Mouse (Mus musculus): ENCODE data around the gene Arr3. TPM values are rescaled to one million over a fixed set of nuclear protein-coding genes. Genes with fewer than 3 reads are reported as not detected.

Gene Arr3
- polyA plus RNA-seq, 1 experiment: not detected

DNA sequence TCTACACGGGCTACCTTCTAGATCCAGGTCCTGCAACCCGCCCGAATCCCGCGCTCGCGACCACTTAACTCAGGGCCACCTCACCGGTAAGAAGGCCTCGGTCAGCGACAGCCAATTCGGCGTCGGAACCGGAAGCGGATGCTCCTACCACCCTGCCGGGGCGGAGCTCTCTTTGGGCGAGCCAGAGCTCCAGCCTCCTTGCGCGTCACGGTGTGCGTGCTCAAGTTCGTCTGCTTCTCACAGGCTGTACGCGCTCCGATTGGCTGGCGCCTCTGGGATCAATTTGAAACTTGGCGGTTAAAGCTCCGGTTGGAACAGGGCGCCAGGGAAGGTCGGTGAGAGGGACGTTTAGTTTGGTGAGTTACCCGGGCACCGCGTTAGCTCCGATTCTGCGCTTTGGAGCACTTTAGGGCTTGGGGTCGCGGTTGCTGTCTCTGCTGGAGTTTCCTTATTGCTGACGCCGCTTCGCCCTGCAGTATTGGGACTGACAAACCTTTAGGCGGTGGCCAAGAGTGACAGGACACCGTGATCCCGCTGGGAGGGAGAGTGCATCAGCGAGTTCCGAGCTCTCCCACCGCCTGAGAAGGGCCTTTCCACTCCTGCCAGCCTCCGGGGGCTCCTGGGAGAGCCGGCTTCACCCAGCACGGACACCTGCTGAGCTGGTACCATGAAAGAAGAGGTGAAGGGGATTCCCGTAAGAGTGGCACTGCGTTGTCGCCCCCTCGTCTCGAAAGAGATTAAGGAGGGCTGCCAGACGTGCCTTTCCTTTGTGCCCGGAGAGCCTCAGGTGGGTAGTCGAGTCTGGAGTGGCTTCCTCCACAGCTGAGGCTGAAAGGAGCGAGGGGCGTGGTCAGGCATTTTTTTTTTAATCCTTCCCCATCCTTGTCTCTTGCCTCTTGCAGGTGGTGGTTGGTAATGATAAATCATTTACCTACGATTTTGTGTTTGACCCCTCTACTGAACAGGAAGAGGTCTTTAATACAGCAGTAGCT, 20.8 kb downstream of the Arr3 start, which contains the start of gene Pdzd11:
Pdzd11 (minus strand) TSS at position 767 of the 992 bp plus-strand sequence.
- peak within 1 kb of the TSS; percentile 83 for H3ac ChIP-seq (ENCODE audit: control insufficient read depth, insufficient read length, low read depth)
- peaks cover 17% of the 10 kb centered on the region for H3K36me3 ChIP-seq (ENCODE audit: control insufficient read depth, insufficient read depth)
- H3K79me2 ChIP-seq (ENCODE audit: control insufficient read depth, insufficient read depth): peaks cover 54% of the 10 kb centered on the region
- TF ChIP-seq MYOG (IDR thresholded peaks at IDR 0.05; ENCODE audit: control insufficient read depth, extremely low read depth, insufficient read length) (no peak), MAX (IDR thresholded peaks at IDR 0.05) (peak; percentile 43), CEBPB (IDR thresholded peaks at IDR 0.05; ENCODE audit: low read depth) (no peak)
- H3K27me3 ChIP-seq (ENCODE audit: control insufficient read depth, insufficient read depth, insufficient read length): no peaks in the 10 kb centered on the region
- H3K79me3 ChIP-seq (ENCODE audit: low read depth): peaks cover 41% of the 10 kb centered on the region
- H3K4me3 ChIP-seq (ENCODE audit: insufficient read depth, poor library complexity, severe bottlenecking): peak within 1 kb of the TSS; percentile 60

DNA sequence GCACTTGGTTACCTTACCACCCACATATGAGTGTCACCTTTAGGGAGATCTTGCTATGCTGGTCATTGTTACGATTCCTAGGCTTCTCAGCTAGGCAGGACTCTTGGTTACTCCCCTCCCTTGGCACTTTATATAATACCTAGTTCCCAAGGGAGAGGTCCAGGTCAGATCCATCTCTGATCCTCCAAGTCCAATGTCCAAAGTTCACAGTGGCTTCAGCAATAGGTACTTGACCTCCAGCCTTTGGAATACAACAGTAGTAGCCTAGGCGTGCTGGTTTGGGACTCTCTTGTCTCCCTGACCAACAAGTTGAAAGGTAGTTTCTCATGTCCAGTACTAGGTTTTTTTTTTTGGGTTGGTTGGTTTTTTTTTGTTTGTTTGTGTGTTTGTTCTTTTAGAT, 23.8 kb downstream of the Arr3 start:
- H3K36me3 ChIP-seq (ENCODE audit: control insufficient read depth, insufficient read depth): peaks cover 13% of the 10 kb centered on the region
- no peak overlapping the region for H3K4me3 ChIP-seq (ENCODE audit: insufficient read depth, poor library complexity, severe bottlenecking)
- H3K27me3 ChIP-seq (ENCODE audit: control insufficient read depth, insufficient read depth, insufficient read length): no peaks in the 10 kb centered on the region
- H3K79me3 ChIP-seq (ENCODE audit: low read depth): peaks cover 50% of the 10 kb centered on the region
- TF ChIP-seq MYOG (IDR thresholded peaks at IDR 0.05; ENCODE audit: control insufficient read depth, extremely low read depth, insufficient read length): no peak
- TF ChIP-seq CTCF (IDR thresholded peaks at IDR 0.05; ENCODE audit: control insufficient read depth, insufficient read depth, insufficient read length): no peak
- TF ChIP-seq CEBPB (IDR thresholded peaks at IDR 0.05; ENCODE audit: low read depth): no peak
- TF ChIP-seq MAX (IDR thresholded peaks at IDR 0.05): no peak
- TF ChIP-seq MYOD1 (IDR thresholded peaks at IDR 0.05; ENCODE audit: control insufficient read depth, insufficient read length, low read depth): no peak
- no peak for TF ChIP-seq USF1 (IDR thresholded peaks at IDR 0.05; ENCODE audit: low read depth)
- TF ChIP-seq FOSL1 (IDR thresholded peaks at IDR 0.05; ENCODE audit: insufficient read depth, low read length, poor library complexity, severe bottlenecking): no peak
- H3ac ChIP-seq (ENCODE audit: control insufficient read depth, insufficient read length, low read depth): no peak overlapping the region
- peaks cover 54% of the 10 kb centered on the region for H3K79me2 ChIP-seq (ENCODE audit: control insufficient read depth, insufficient read depth)

- Histone ChIP-seq H3K79me3 (ENCODE audit: low read depth) (no peaks in the 10 kb centered on the region), H3K4me3 (ENCODE audit: insufficient read depth, poor library complexity, severe bottlenecking) (no peak overlapping the region), H3ac (ENCODE audit: control insufficient read depth, insufficient read length, low read depth) (no peak overlapping the region), H3K27me3 (ENCODE audit: control insufficient read depth, insufficient read depth, insufficient read length) (no peaks in the 10 kb centered on the region), H3K36me3 (ENCODE audit: control insufficient read depth, insufficient read depth) (peaks cover 36% of the 10 kb centered on the region), H3K79me2 (ENCODE audit: control insufficient read depth, insufficient read depth) (no peaks in the 10 kb centered on the region)
- no peak for TF ChIP-seq USF1 (IDR thresholded peaks at IDR 0.05; ENCODE audit: low read depth)
- no peak for TF ChIP-seq CTCF (IDR thresholded peaks at IDR 0.05; ENCODE audit: control insufficient read depth, insufficient read depth, insufficient read length)
- TF ChIP-seq CEBPB (IDR thresholded peaks at IDR 0.05; ENCODE audit: low read depth): no peak
- TF ChIP-seq MYOG (IDR thresholded peaks at IDR 0.05; ENCODE audit: control insufficient read depth, extremely low read depth, insufficient read length): no peak
- no peak for TF ChIP-seq FOSL1 (IDR thresholded peaks at IDR 0.05; ENCODE audit: insufficient read depth, low read length, poor library complexity, severe bottlenecking)
- no peak for TF ChIP-seq MYOD1 (IDR thresholded peaks at IDR 0.05; ENCODE audit: control insufficient read depth, insufficient read length, low read depth)
- no peak for TF ChIP-seq MAX (IDR thresholded peaks at IDR 0.05)
Observed at GRCm38 (mm10) chrX:100638477-100638876, 33.2 kb downstream of the Arr3 start.

GRCm38 (mm10) chrX:100652848-100653247, 47.6 kb downstream of the Arr3 start:
- peaks cover 12% of the 10 kb centered on the region for H3K79me3 ChIP-seq (ENCODE audit: low read depth)

DNA sequence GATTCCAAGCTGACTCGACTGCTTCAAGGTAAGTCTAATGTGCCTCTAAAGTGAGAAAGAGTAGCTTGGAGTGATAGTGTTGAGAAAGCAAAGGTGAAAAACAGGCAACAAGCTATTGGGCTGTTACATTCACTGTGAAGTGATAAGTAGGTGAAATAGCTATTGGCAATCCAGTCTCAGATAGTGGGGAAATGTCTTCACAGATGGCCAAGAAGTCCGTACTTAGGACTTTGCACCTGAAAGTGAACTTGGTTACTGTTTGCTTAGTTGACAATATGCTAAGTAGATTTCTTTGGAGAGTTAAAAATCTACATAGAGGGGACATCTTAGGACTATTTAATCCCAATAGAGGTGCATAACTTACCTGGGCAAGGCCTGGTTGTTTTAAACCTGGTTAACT, 59.5 kb downstream of the Arr3 start:
- Histone ChIP-seq H3K79me3 (ENCODE audit: low read depth) (no peaks in the 10 kb centered on the region), H3K79me2 (ENCODE audit: control insufficient read depth, insufficient read depth) (peaks cover 1% of the 10 kb centered on the region), H3ac (ENCODE audit: control insufficient read depth, insufficient read length, low read depth) (no peak overlapping the region), H3K36me3 (ENCODE audit: control insufficient read depth, insufficient read depth) (peaks cover 6% of the 10 kb centered on the region), H3K4me3 (ENCODE audit: insufficient read depth, poor library complexity, severe bottlenecking) (no peak overlapping the region), H3K27me3 (ENCODE audit: control insufficient read depth, insufficient read depth, insufficient read length) (no peaks in the 10 kb centered on the region)
- TF ChIP-seq USF1 (IDR thresholded peaks at IDR 0.05; ENCODE audit: low read depth): no peak
- no peak for TF ChIP-seq MYOD1 (IDR thresholded peaks at IDR 0.05; ENCODE audit: control insufficient read depth, insufficient read length, low read depth)
- no peak for TF ChIP-seq CEBPB (IDR thresholded peaks at IDR 0.05; ENCODE audit: low read depth)
- TF ChIP-seq FOSL1 (IDR thresholded peaks at IDR 0.05; ENCODE audit: insufficient read depth, low read length, poor library complexity, severe bottlenecking): no peak
- no peak for TF ChIP-seq MAX (IDR thresholded peaks at IDR 0.05)
- no peak for TF ChIP-seq MYOG (IDR thresholded peaks at IDR 0.05; ENCODE audit: control insufficient read depth, extremely low read depth, insufficient read length)
- no peak for TF ChIP-seq CTCF (IDR thresholded peaks at IDR 0.05; ENCODE audit: control insufficient read depth, insufficient read depth, insufficient read length)

More at GRCm38 (mm10) chrX:100652848-100653247, 47.6 kb downstream of the Arr3 start:
- no peak overlapping the region for H3K4me3 ChIP-seq (ENCODE audit: insufficient read depth, poor library complexity, severe bottlenecking)
- no peaks in the 10 kb centered on the region for H3K36me3 ChIP-seq (ENCODE audit: control insufficient read depth, insufficient read depth)
- no peaks in the 10 kb centered on the region for H3K27me3 ChIP-seq (ENCODE audit: control insufficient read depth, insufficient read depth, insufficient read length)
- H3ac ChIP-seq (ENCODE audit: control insufficient read depth, insufficient read length, low read depth): no peak overlapping the region
- TF ChIP-seq MAX (IDR thresholded peaks at IDR 0.05) (no peak), FOSL1 (IDR thresholded peaks at IDR 0.05; ENCODE audit: insufficient read depth, low read length, poor library complexity, severe bottlenecking) (no peak), CTCF (IDR thresholded peaks at IDR 0.05; ENCODE audit: control insufficient read depth, insufficient read depth, insufficient read length) (no peak), USF1 (IDR thresholded peaks at IDR 0.05; ENCODE audit: low read depth) (no peak), CEBPB (IDR thresholded peaks at IDR 0.05; ENCODE audit: low read depth) (no peak), MYOG (IDR thresholded peaks at IDR 0.05; ENCODE audit: control insufficient read depth, extremely low read depth, insufficient read length) (no peak), MYOD1 (IDR thresholded peaks at IDR 0.05; ENCODE audit: control insufficient read depth, insufficient read length, low read depth) (no peak)
- peaks cover 16% of the 10 kb centered on the region for H3K79me2 ChIP-seq (ENCODE audit: control insufficient read depth, insufficient read depth)

Other genes with a start within 250 kb of the Arr3 start
- not detected for gene Otud6a, start 176.5 kb upstream of the Arr3 start, polyA plus RNA-seq (2012; fragmentation: generic; extraction: Trizol)
- 0.19 TPM for gene Awat2, start 162.8 kb upstream of the Arr3 start, polyA plus RNA-seq (2012; fragmentation: generic; extraction: Trizol)
- gene Igbp1, start 111.2 kb upstream of the Arr3 start, polyA plus RNA-seq (2012; fragmentation: generic; extraction: Trizol): 34.2 TPM
- not detected for gene Dgat2l6, start 80.7 kb upstream of the Arr3 start, polyA plus RNA-seq (2012; fragmentation: generic; extraction: Trizol)
- not detected for gene Awat1, start 33.2 kb upstream of the Arr3 start, polyA plus RNA-seq (2012; fragmentation: generic; extraction: Trizol)
- not detected for gene P2ry4, start 10.6 kb upstream of the Arr3 start, polyA plus RNA-seq (2012; fragmentation: generic; extraction: Trizol)
- gene Kif4, start 20.2 kb downstream of the Arr3 start, polyA plus RNA-seq (2012; fragmentation: generic; extraction: Trizol): 14.2 TPM
- gene Pdzd11, start 21.1 kb downstream of the Arr3 start, polyA plus RNA-seq (2012; fragmentation: generic; extraction: Trizol): 78.1 TPM
- gene Gdpd2, start 124.4 kb downstream of the Arr3 start, polyA plus RNA-seq (2012; fragmentation: generic; extraction: Trizol): 0.05 TPM
- 6.0 TPM for gene Dlg3, start 162.2 kb downstream of the Arr3 start, polyA plus RNA-seq (2012; fragmentation: generic; extraction: Trizol)